Mouse (Mus musculus): ENCODE data around the gene Prpf39. TPM values are rescaled to one million over a fixed set of nuclear protein-coding genes. Genes with fewer than 3 reads are reported as not detected.

Gene Prpf39
- total RNA-seq (2014; rRNA removed; ENCODE audit: low replicate concordance) (19.4 and 20.8 TPM in 2 replicates), polyA plus RNA-seq (2015; fragmentation: Nextera tagmentation; extraction: Ambion mirVana) (18.1 and 20.0 TPM in 2 replicates)

DNA sequence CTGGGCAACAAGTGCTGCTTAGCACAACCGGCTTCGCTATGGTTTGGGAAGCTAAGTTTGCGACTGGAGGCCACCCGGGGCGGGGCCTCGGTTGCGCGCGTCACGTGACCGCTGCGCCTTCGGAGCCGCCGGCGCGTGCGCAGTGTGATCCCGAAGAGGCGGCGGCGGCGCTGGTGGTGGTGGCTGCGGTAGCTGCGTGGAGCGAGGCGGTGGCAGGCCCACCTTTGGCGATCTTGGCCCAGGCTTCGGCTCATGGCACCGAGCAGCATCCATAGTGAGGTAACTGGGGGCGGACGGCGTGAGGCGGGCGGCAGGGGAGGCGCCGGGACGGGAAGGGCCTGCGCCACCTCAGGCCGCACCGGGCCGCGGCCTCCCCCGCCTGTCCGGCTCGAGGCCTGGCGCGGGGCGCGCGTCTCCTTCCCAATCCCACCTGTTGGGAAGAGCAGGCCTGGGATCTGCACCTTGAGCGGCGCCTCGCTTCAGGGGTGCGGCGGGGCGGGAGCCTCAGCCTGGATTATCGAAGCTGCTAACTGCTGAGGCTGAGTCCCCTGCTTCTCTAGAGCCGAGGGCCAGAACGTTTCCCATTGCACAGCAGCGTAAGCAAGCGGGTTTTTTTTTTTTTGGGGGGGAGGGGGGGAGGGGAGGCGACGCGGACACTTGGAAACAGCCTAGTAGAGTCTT, at the start of gene Prpf39:
TSS of gene Prpf39 (plus strand) at position 144 of the 681 bp plus-strand sequence.
- WGBS = under 1% methylated on average over 60 of the region's 65 CpGs
- DNase-seq (ENCODE audit: low spot score) = peak; percentile 91
- Histone ChIP-seq H3K27me3 (ENCODE audit: control insufficient read depth, insufficient read depth, low read length) (no peaks in the 10 kb centered on the region), H3K27ac (ENCODE audit: low read depth) (peak within 1 kb of the TSS; percentile 81), H3K36me3 (replicated peaks; ENCODE audit: control insufficient read depth, insufficient read depth, low read length) (no peaks in the 10 kb centered on the region; the same call in 1 of the 2 replicates), H3K9ac (replicated peaks; ENCODE audit: low read depth, low read length) (peak within 1 kb of the TSS; percentile 73), H3K4me2 (ENCODE audit: low read depth, low read length) (peak within 1 kb of the TSS; percentile 61), H3K4me1 (ENCODE audit: control insufficient read depth, insufficient read depth) (peaks cover 22% of the 10 kb centered on the region), H3K4me3 (ENCODE audit: low read depth, low read length) (peak within 1 kb of the TSS; percentile 75), H3K9me3 (replicated peaks; ENCODE audit: control insufficient read depth, low read length) (0 out of 2 replicates have a peak, but pooled peaks cover 2% of the 10 kb centered on the region)
- peak; percentile 96 for ATAC-seq (ENCODE audit: insufficient read depth, low read depth)
- TF ChIP-seq CTCF (IDR thresholded peaks at IDR 0.05; ENCODE audit: low read depth) (no peak), EP300 (IDR thresholded peaks at IDR 0.05; ENCODE audit: low read depth) (no peak)

DNA sequence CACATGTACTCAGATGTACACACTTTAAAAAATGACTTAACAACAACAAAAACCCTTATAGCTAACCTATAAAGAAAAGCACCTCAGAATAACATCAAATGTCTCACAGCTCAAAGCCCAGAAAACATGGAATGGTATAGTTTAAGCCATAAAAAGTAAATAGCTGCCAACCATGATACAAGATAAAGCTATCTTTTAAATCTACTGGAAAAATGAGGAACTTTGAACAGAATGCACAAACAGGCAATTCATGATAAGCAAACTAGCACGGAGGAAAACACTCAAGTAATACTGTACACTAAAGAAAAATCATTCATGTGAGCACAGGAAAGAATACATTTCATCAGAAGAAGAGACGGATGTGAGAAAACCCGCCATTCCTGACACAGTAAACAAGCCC, 28.4 kb upstream of the Prpf39 start:
- TF ChIP-seq EP300 (IDR thresholded peaks at IDR 0.05; ENCODE audit: low read depth) (no peak), CTCF (IDR thresholded peaks at IDR 0.05; ENCODE audit: low read depth) (no peak)
- peaks cover 79% of the 10 kb centered on the region for H3K36me3 ChIP-seq (replicated peaks; ENCODE audit: control insufficient read depth, insufficient read depth, low read length)

DNA sequence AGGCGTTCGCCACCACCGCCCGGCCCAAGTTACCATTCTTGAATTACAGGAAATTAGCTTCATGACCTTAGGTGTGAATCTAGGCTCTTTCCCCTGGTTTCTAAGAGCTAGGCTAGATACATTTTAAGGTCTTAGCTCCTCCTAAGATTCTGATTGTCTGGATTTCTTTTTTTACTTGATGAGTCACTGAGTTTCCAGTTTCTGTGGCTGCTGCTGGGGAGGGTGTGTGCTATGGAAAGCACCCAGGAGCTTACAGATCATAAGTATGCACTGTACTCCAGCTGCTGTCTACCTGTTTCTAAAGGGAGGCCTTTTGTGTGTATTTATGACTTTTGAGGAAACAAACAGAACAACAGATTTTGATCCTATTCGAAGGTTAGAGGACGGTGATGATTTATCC, 13.3 kb upstream of the Prpf39 start:
- Histone ChIP-seq H3K4me1 (ENCODE audit: control insufficient read depth, insufficient read depth) (no peaks in the 10 kb centered on the region), H3K4me2 (ENCODE audit: low read depth, low read length) (no peak overlapping the region), H3K27me3 (ENCODE audit: control insufficient read depth, insufficient read depth, low read length) (no peaks in the 10 kb centered on the region), H3K9ac (replicated peaks; ENCODE audit: low read depth, low read length) (no peak overlapping the region), H3K9me3 (replicated peaks; ENCODE audit: control insufficient read depth, low read length) (no peaks in the 10 kb centered on the region), H3K4me3 (ENCODE audit: low read depth, low read length) (no peak overlapping the region), H3K36me3 (replicated peaks; ENCODE audit: control insufficient read depth, insufficient read depth, low read length) (peaks cover 14% of the 10 kb centered on the region), H3K27ac (ENCODE audit: low read depth) (no peak overlapping the region)
- ATAC-seq (ENCODE audit: insufficient read depth, low read depth) = no peak
- no peak for DNase-seq (ENCODE audit: low spot score)
- TF ChIP-seq CTCF (IDR thresholded peaks at IDR 0.05; ENCODE audit: low read depth) = no peak
- no peak for TF ChIP-seq EP300 (IDR thresholded peaks at IDR 0.05; ENCODE audit: low read depth)
- 94% methylated on average over 6 of the region's 6 CpGs for WGBS

More for the DNA sequence above, 28.4 kb upstream of the Prpf39 start:
- H3K9ac ChIP-seq (replicated peaks; ENCODE audit: low read depth, low read length) = no peak overlapping the region
- no peaks in the 10 kb centered on the region for H3K4me1 ChIP-seq (ENCODE audit: control insufficient read depth, insufficient read depth)
- no peak for DNase-seq (ENCODE audit: low spot score)
- 80% methylated on average over 3 of the region's 3 CpGs for WGBS
- no peaks in the 10 kb centered on the region for H3K27me3 ChIP-seq (ENCODE audit: control insufficient read depth, insufficient read depth, low read length)
- H3K4me2 ChIP-seq (ENCODE audit: low read depth, low read length) = no peak overlapping the region
- no peak overlapping the region for H3K4me3 ChIP-seq (ENCODE audit: low read depth, low read length)
- no peaks in the 10 kb centered on the region for H3K9me3 ChIP-seq (replicated peaks; ENCODE audit: control insufficient read depth, low read length)
- ATAC-seq (ENCODE audit: insufficient read depth, low read depth) = no peak
- H3K27ac ChIP-seq (ENCODE audit: low read depth) = no peak overlapping the region

DNA sequence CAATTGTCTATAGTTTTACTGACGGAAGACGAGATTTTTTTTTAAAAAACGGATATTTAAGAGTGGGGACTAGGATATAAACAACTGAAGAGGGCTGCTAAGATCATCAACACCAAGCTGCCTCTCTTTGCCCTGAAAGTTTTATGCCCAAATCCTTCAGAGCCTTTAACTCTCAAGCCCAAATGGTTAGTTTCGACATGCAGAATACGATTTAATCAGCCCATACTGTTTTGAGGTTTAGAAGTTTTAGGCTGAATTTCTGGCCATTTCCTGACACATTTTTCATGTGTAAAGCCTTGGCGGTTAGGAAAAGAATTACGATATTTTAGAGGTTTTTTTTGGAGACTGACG, 319 bp upstream of the Prpf39 start:
- peak overlapping the region; percentile 73 for H3K9ac ChIP-seq (replicated peaks; ENCODE audit: low read depth, low read length)
- 0 out of 2 replicates have a peak, but pooled peaks cover 2% of the 10 kb centered on the region for H3K9me3 ChIP-seq (replicated peaks; ENCODE audit: control insufficient read depth, low read length)
- ATAC-seq (ENCODE audit: insufficient read depth, low read depth) (no peak; the same call in 1 of the 2 replicates), DNase-seq (ENCODE audit: low spot score) (no peak)
- H3K4me3 ChIP-seq (ENCODE audit: low read depth, low read length) = peak overlapping the region; percentile 75
- H3K36me3 ChIP-seq (replicated peaks; ENCODE audit: control insufficient read depth, insufficient read depth, low read length) = no peaks in the 10 kb centered on the region; the same call in 1 of the 2 replicates
- no peak for TF ChIP-seq CTCF (IDR thresholded peaks at IDR 0.05; ENCODE audit: low read depth)
- no peak for TF ChIP-seq EP300 (IDR thresholded peaks at IDR 0.05; ENCODE audit: low read depth)
- 48% methylated on average over 8 of the region's 8 CpGs for WGBS
- H3K4me1 ChIP-seq (ENCODE audit: control insufficient read depth, insufficient read depth) = peaks cover 22% of the 10 kb centered on the region
- peak overlapping the region; percentile 81 for H3K27ac ChIP-seq (ENCODE audit: low read depth)
- peak overlapping the region; percentile 61 for H3K4me2 ChIP-seq (ENCODE audit: low read depth, low read length)
- no peaks in the 10 kb centered on the region for H3K27me3 ChIP-seq (ENCODE audit: control insufficient read depth, insufficient read depth, low read length)

DNA sequence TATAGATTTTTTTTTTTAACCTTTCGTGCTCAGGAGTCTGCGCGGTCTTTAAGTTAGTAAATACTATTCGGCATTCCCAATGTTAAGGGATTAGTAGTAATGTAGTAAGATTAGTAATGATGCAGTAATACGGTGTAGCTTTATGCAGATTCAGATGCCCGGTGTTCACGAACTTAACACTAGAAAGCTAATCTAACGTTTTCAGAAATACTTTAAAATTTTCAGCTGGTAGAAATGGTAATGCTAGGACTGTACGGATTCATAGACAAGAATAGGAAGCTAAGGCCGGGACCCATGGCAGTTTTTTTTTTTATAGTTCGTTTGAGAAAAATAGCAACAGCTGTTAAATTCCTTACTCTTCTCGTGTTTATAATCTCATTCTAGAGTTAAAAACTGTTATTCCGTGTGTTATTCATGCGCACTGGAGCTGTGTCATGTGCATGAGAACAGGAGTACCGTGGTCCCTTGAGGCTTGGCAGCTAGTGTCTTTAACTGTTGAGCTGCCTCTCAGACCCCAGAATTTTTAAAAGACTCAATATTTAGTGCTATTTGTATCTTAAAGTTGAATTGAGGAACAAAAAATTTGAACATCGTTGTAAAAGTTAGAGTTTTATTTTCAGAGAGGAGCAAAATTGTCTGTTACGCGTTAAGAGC, 886 bp downstream of the Prpf39 start:
- no peak for ATAC-seq (ENCODE audit: insufficient read depth, low read depth)
- Histone ChIP-seq H3K27ac (ENCODE audit: low read depth) (no peak overlapping the region), H3K4me1 (ENCODE audit: control insufficient read depth, insufficient read depth) (peaks cover 22% of the 10 kb centered on the region), H3K4me2 (ENCODE audit: low read depth, low read length) (peak overlapping the region; percentile 61), H3K27me3 (ENCODE audit: control insufficient read depth, insufficient read depth, low read length) (no peaks in the 10 kb centered on the region), H3K4me3 (ENCODE audit: low read depth, low read length) (peak overlapping the region; percentile 75), H3K36me3 (replicated peaks; ENCODE audit: control insufficient read depth, insufficient read depth, low read length) (no peaks in the 10 kb centered on the region; the same call in 1 of the 2 replicates), H3K9ac (replicated peaks; ENCODE audit: low read depth, low read length) (peak overlapping the region; percentile 73), H3K9me3 (replicated peaks; ENCODE audit: control insufficient read depth, low read length) (0 out of 2 replicates have a peak, but pooled peaks cover 2% of the 10 kb centered on the region)
- WGBS = 9% methylated on average over 18 of the region's 18 CpGs
- TF ChIP-seq CTCF (IDR thresholded peaks at IDR 0.05; ENCODE audit: low read depth) = no peak
- TF ChIP-seq EP300 (IDR thresholded peaks at IDR 0.05; ENCODE audit: low read depth) = no peak
- peak; percentile 36 for DNase-seq (ENCODE audit: low spot score)
